ENCODE assay signal across 29 mouse cellular contexts in genomic region chr5:105545126-105545525, GRCm38 (mm10). TPM values are rescaled to one million over a fixed set of nuclear protein-coding genes. Genes with fewer than 3 reads are reported as not detected.
DNase-seq lines count a peak whose midpoint lies in the region; ATAC-seq and TF ChIP-seq lines count a peak whose summit lies in the region.
"Had no signal": no experiment of that assay in that cellular context is flagged by ENCODE, and none has a peak within 500 bp of the region (broad histone marks: within the 10 kb centered on the region; RNA-seq: fewer than 3 reads in every experiment).

No protein-coding gene starts in this region.

- H3K36me3 ChIP-seq in E14TG2a.4 (ENCODE audit: insufficient read depth, low read length): no peaks in the 10 kb centered on the region; the same call in 1 of the 2 replicates
- no peaks in the 10 kb centered on the region; the same call in 1 of the 2 replicates for H3K36me3 ChIP-seq in ES-E14 (ENCODE audit: control insufficient read depth, insufficient read depth, low read length, poor library complexity, severe bottlenecking)
- no peaks in the 10 kb centered on the region for H3K36me3 ChIP-seq in intestine, postnatal 0 days (ENCODE audit: control insufficient read depth, insufficient read depth)

- 58% methylated on average over 3 of the region's 3 CpGs for WGBS in intestine, postnatal 0 days

- no peak overlapping the region for H3K4me2 ChIP-seq in intestine, postnatal 0 days (replicated peaks; ENCODE audit: low read depth)
- H3K4me2 ChIP-seq: forebrain, embryonic 13.5 days; heart, embryonic 12.5 days; heart, embryonic 15.5 days; hindbrain, embryonic 14.5 days had no signal

- no peak for TF ChIP-seq CTCF in E14TG2a.4 (conservative IDR thresholded peaks at IDR 0.05; ENCODE audit: low read length)
- TF ChIP-seq CTCF in intestine, postnatal 0 days (IDR thresholded peaks at IDR 0.05; ENCODE audit: low read depth): no peak
- TF ChIP-seq CTCF in layer of hippocampus, adult 2 months (conservative IDR thresholded peaks at IDR 0.05): no peak

- intact Hi-C loops in gastrocnemius, postnatal 36 days (cut with DNase I): no loop called here

- in situ Hi-C loops in ES-E14 (cut with MboI; ENCODE audit: low sequenced_read_pairs in 2 of 2, unreplicated experiment in 2 of 2): no loop called here

- H3K27me3 ChIP-seq in E14TG2a.4 (ENCODE audit: insufficient read depth, low read length): no peaks in the 10 kb centered on the region
- no peaks in the 10 kb centered on the region for H3K27me3 ChIP-seq in intestine, postnatal 0 days (replicated peaks; ENCODE audit: control insufficient read depth, insufficient read depth, low read length)
- H3K27me3 ChIP-seq: CH12.LX; forebrain, embryonic 13.5 days; heart, embryonic 12.5 days; heart, embryonic 15.5 days had no signal

- H3K9me3 ChIP-seq in E14TG2a.4 (ENCODE audit: low read length) (peaks cover 16% of the 10 kb centered on the region; the same call in 1 of the 2 replicates), ES-E14 (ENCODE audit: control insufficient read depth, insufficient read depth, low read depth, low read length) (no peaks in the 10 kb centered on the region)
- no peaks in the 10 kb centered on the region for H3K9me3 ChIP-seq in intestine, postnatal 0 days (ENCODE audit: control insufficient read depth)
- H3K9me3 ChIP-seq: forebrain, embryonic 10.5 days; forebrain, embryonic 13.5 days; heart, embryonic 12.5 days; heart, embryonic 15.5 days; hindbrain, embryonic 10.5 days had no signal

- H3K4me3 ChIP-seq in E14TG2a.4 (replicated peaks; ENCODE audit: low read length) (peak overlapping the region; percentile 51), ES-E14 (ENCODE audit: insufficient read depth in 1 of 2, low read depth in 1 of 2, low read length in 2 of 2, poor library complexity in 1 of 2, severe bottlenecking in 1 of 2) (peak overlapping the region in 1 of 2 experiments; percentile 48; a peak in 2 of 4 replicates)
- no peak overlapping the region for H3K4me3 ChIP-seq in intestine, postnatal 0 days (ENCODE audit: low read depth, low read length)
- no peak overlapping the region for H3K4me3 ChIP-seq in layer of hippocampus, adult 2 months
- H3K4me3 ChIP-seq: forebrain, embryonic 10.5 days; forebrain, embryonic 13.5 days; heart, embryonic 12.5 days; heart, embryonic 15.5 days; hindbrain, embryonic 10.5 days had no signal

- ATAC-seq in megakaryocyte, adult 5-6 weeks (ENCODE audit: poor library complexity, severe bottlenecking): peak; percentile 49; the same call in 1 of the 2 replicates
- ATAC-seq in intestine, postnatal 0 days: no peak
- ATAC-seq: forebrain, embryonic 13.5 days; forebrain, embryonic 16.5 days; hindbrain, postnatal 0 days; inflammation-experienced regulatory T-cells, adult 6 months; intestine, embryonic 16.5 days had no signal

- peak overlapping the region; percentile 86 for H3K27ac ChIP-seq in ES-E14 (ENCODE audit: insufficient read depth, low read depth, low read length, poor library complexity, severe bottlenecking)
- H3K27ac ChIP-seq in intestine, postnatal 0 days (ENCODE audit: low read depth, low read length): no peak overlapping the region
- no peak overlapping the region for H3K27ac ChIP-seq in layer of hippocampus, adult 2 months
- H3K27ac ChIP-seq: forebrain, embryonic 10.5 days; forebrain, embryonic 13.5 days; hindbrain, embryonic 10.5 days; hindbrain, embryonic 14.5 days; hindbrain, postnatal 0 days had no signal

- peak; percentile 61 for DNase-seq in ES-E14 (ENCODE audit: low read depth, low spot score)
- DNase-seq in ZHBTc4 (ENCODE audit: low read depth, low spot score): peak; percentile 89
- no peak for DNase-seq in cerebellum, adult 9-10 months
- DNase-seq in gastrocnemius, postnatal 36 days: no peak
- no peak for DNase-seq in layer of hippocampus, adult 2 months (ENCODE audit: low spot score in 2 of 2)
- DNase-seq: adrenal gland, adult 2 months; adrenal gland, postnatal 14 days; cerebellum, adult 11 months; cerebellum, adult 2 months; cerebellum, postnatal 10 days; cerebellum, postnatal 36 days; gastrocnemius, postnatal 10 days; heart, adult 18-20 months; heart, postnatal 10 days; heart, postnatal 36 days had no signal

- no peak overlapping the region for H3K9ac ChIP-seq in ES-E14 (ENCODE audit: insufficient read depth, low read depth, low read length, poor library complexity, severe bottlenecking)
- H3K9ac ChIP-seq in intestine, postnatal 0 days (ENCODE audit: low read depth, low read length): no peak overlapping the region
- H3K9ac ChIP-seq: forebrain, embryonic 13.5 days; heart, embryonic 12.5 days; heart, embryonic 15.5 days; hindbrain, embryonic 14.5 days had no signal

- peaks cover 23% of the 10 kb centered on the region for H3K4me1 ChIP-seq in E14TG2a.4 (replicated peaks; ENCODE audit: low read depth, low read length)
- peaks cover 0 to 6% of the 10 kb centered on the region in 2 experiments; a peak in 1 of 4 replicates for H3K4me1 ChIP-seq in ES-E14 (ENCODE audit: control insufficient read depth in 2 of 2, insufficient read depth in 2 of 2, low read length in 2 of 2, poor library complexity in 1 of 2)
- no peaks in the 10 kb centered on the region for H3K4me1 ChIP-seq in intestine, postnatal 0 days (replicated peaks; ENCODE audit: control insufficient read depth, insufficient read depth, low read length)
- H3K4me1 ChIP-seq: forebrain, embryonic 13.5 days; hindbrain, embryonic 10.5 days had no signal

TF ChIP-seq in ES-E14, 5 proteins besides CTCF, POLR2A, EP300 and RAD21:
- TF ChIP-seq MAFK (IDR thresholded peaks at IDR 0.05; ENCODE audit: insufficient read depth, low read depth, low read length): no peak
- no peak for TF ChIP-seq ZC3H11A (IDR thresholded peaks at IDR 0.05; ENCODE audit: borderline replicate concordance, low read depth, low read length)
- 0 out of 2 replicates have a peak, but pooled peaks have one; percentile 31 for TF ChIP-seq CHD2 (IDR thresholded peaks at IDR 0.05; ENCODE audit: low read depth, low read length)
- no peak for TF ChIP-seq ZNF384 (IDR thresholded peaks at IDR 0.05; ENCODE audit: low read depth, low read length)

RNA-seq across cellular contexts. Expression of gene Lrrc8c, which starts 25.9 kb away (rescaled TPM):
- total RNA-seq in ES-E14 (2012; rRNA removed): 8.4 and 9.4 TPM in 2 replicates
- 51.2 and 57.7 TPM in 2 replicates for total RNA-seq in megakaryocyte, adult 5-6 weeks (2015)
- 9.7 and 12.2 TPM in 2 replicates for total RNA-seq in megakaryocyte, adult 5-6 weeks (2017)
- 11.8 and 13.4 TPM in 2 replicates for polyA plus RNA-seq in intestine, postnatal 0 days (2015; fragmentation: Nextera tagmentation; extraction: Ambion mirVana)
- total RNA-seq in gastrocnemius, postnatal 36 days (2021): 10 to 100 TPM in 1 of 2 experiments, 1 to 10 TPM in 1; 8.3 to 11.0 TPM
- 10 to 100 TPM; 29.8 to 30.7 TPM for total RNA-seq in layer of hippocampus, adult 2 months (2021)

Comparison
In these comparisons a context has a peak if more than half of its experiments do, and no peak if none do; other contexts are left out.
1. DNase-seq: peak in ES-E14 (single experiment) and ZHBTc4 (single experiment); none in cerebellum, adult 9-10 months (single experiment), gastrocnemius, postnatal 36 days (0 of 2) and layer of hippocampus, adult 2 months (0 of 2).